Mouse (Mus musculus) spleen, adult 2 months (tissue): ENCODE measurements around the gene Adra2a. TPM values are rescaled to one million over a fixed set of nuclear protein-coding genes. Genes with fewer than 3 reads are reported as not detected.

Experiments used
- DNase-seq, 2 experiments: peaks; one replicate each; pipeline versions ENCODE4 v3.0.0 to v3.0.0-alpha.2; 2012 to 2021; ENCODE audit warnings: low spot score in 2 of 2, low read depth in 1 of 2
- H3K27ac ChIP-seq: fragments of 200-500 bp; 2 replicates; pipeline ENCODE4 v1.5.1; 2012; ENCODE audit warnings: low read length, inconsistent platforms; ENCODE audit not compliant: insufficient read depth
- H3K27me3 ChIP-seq: fragments of 200-500 bp; 2 replicates; pipeline ENCODE4 v1.6.1; 2012; ENCODE audit warnings: mild to moderate bottlenecking, moderate library complexity, low read length, inconsistent platforms; ENCODE audit not compliant: control insufficient read depth, insufficient read depth
- H3K36me3 ChIP-seq: fragments of 200-500 bp; 2 replicates; pipeline ENCODE4 v1.6.1; 2012; ENCODE audit warnings: mild to moderate bottlenecking, low read length, inconsistent platforms; ENCODE audit not compliant: control insufficient read depth, insufficient read depth
- H3K4me1 ChIP-seq: fragments of 200-500 bp; 2 replicates; pipeline ENCODE4 v1.6.1; 2011; ENCODE audit warnings: inconsistent platforms; ENCODE audit not compliant: control insufficient read depth, insufficient read depth, insufficient read length
- H3K4me3 ChIP-seq: fragments of 200-500 bp; 2 replicates; pipeline ENCODE4 v1.5.1; 2011; ENCODE audit warnings: mild to moderate bottlenecking, inconsistent platforms; ENCODE audit not compliant: insufficient read depth, insufficient read length; ENCODE audit errors: extremely low read depth
- CTCF ChIP-seq: fragments of 200-500 bp; IDR thresholded peaks from 2 replicates; pipeline ENCODE4 v1.5.1; 2011; ENCODE audit warnings: mild to moderate bottlenecking, inconsistent platforms; ENCODE audit not compliant: insufficient read depth, insufficient read length, insufficient replicate concordance; ENCODE audit errors: extremely low read depth
- POLR2A ChIP-seq: fragments of 200-500 bp; IDR thresholded peaks from 2 replicates; pipeline ENCODE4 v1.6.1; 2011; ENCODE audit warnings: low read depth, low read length, inconsistent platforms
- WGBS: fragments of 180-500 bp; shearing (Covaris S2); methylation state at CpG from one replicate; pipeline ENCODE4 v1.1.7; 2018; 5-methylcytosine and 5-hydroxymethylcytosine counted together
- polyA plus RNA-seq: library from polyadenylated mRNA; depleted of rRNA; stranded (reverse); fragments of >200 nt; gene quantifications from 2 replicates; pipeline ENCODE4 v1.2.3, GENCODE M21; 2012

Adra2a gene
- polyA plus RNA-seq, 1 experiment: 0.83 TPM

GRCm38 (mm10) chr19:54047386-54048050, 3.6 kb downstream of the Adra2a start:
- H3K27me3 ChIP-seq: peaks cover 28% of the 10 kb centered on the region
- no peak overlapping the region for H3K27ac ChIP-seq
- DNase-seq: no peak
- no peak overlapping the region for H3K4me3 ChIP-seq
- TF ChIP-seq CTCF: no peak
- no peak for TF ChIP-seq POLR2A
- WGBS: 2% methylated on average over 27 of the region's 27 CpGs
- H3K36me3 ChIP-seq: no peaks in the 10 kb centered on the region
- H3K4me1 ChIP-seq: peaks cover 19% of the 10 kb centered on the region

- no peak for DNase-seq
These were observed 4.4 kb downstream of the Adra2a start for GRCm38 (mm10) chr19:54048161-54048885.

GRCm38 (mm10) chr19:54051651-54052050, 7.7 kb downstream of the Adra2a start:
- TF ChIP-seq POLR2A: no peak
- TF ChIP-seq CTCF: no peak
- Histone ChIP-seq H3K4me1 (peaks cover 6% of the 10 kb centered on the region), H3K4me3 (no peak overlapping the region), H3K27me3 (peaks cover 8% of the 10 kb centered on the region), H3K27ac (no peak overlapping the region), H3K36me3 (no peaks in the 10 kb centered on the region)
- 71% methylated on average over 4 of the region's 4 CpGs for WGBS
- DNase-seq: no peak

More at GRCm38 (mm10) chr19:54048161-54048885, 4.4 kb downstream of the Adra2a start:
- Histone ChIP-seq H3K4me3 (no peak overlapping the region), H3K36me3 (no peaks in the 10 kb centered on the region), H3K4me1 (peaks cover 19% of the 10 kb centered on the region), H3K27me3 (peaks cover 28% of the 10 kb centered on the region), H3K27ac (no peak overlapping the region)
- TF ChIP-seq CTCF (no peak), POLR2A (no peak)
- WGBS: 22% methylated on average over 13 of the region's 13 CpGs

GRCm38 (mm10) chr19:54055845-54056244, 11.9 kb downstream of the Adra2a start:
- no peak overlapping the region for H3K4me3 ChIP-seq
- no peak for TF ChIP-seq POLR2A
- TF ChIP-seq CTCF: no peak
- WGBS: 85% methylated on average over 5 of the region's 5 CpGs
- no peaks in the 10 kb centered on the region for H3K27me3 ChIP-seq
- DNase-seq: no peak
- no peaks in the 10 kb centered on the region for H3K4me1 ChIP-seq
- H3K36me3 ChIP-seq: no peaks in the 10 kb centered on the region
- no peak overlapping the region for H3K27ac ChIP-seq

GRCm38 (mm10) chr19:54068447-54068846, 24.5 kb downstream of the Adra2a start:
- TF ChIP-seq CTCF (no peak), POLR2A (no peak)
- no peaks in the 10 kb centered on the region for H3K4me1 ChIP-seq
- 89% methylated on average over 7 of the region's 7 CpGs for WGBS
- H3K27ac ChIP-seq: no peak overlapping the region
- DNase-seq: no peak
- no peaks in the 10 kb centered on the region for H3K27me3 ChIP-seq
- no peaks in the 10 kb centered on the region for H3K36me3 ChIP-seq
- no peak overlapping the region for H3K4me3 ChIP-seq

- 66% methylated on average over 5 of the region's 5 CpGs for WGBS
- H3K27ac ChIP-seq: no peak overlapping the region
- H3K4me1 ChIP-seq: no peaks in the 10 kb centered on the region
- H3K4me3 ChIP-seq: no peak overlapping the region
- TF ChIP-seq POLR2A (no peak), CTCF (no peak)
- H3K27me3 ChIP-seq: no peaks in the 10 kb centered on the region
- H3K36me3 ChIP-seq: no peaks in the 10 kb centered on the region
- DNase-seq: no peak
These were observed 26.6 kb downstream of the Adra2a start for GRCm38 (mm10) chr19:54070521-54070920.

- WGBS: 76% methylated on average over 5 of the region's 5 CpGs
- DNase-seq: no peak
- Histone ChIP-seq H3K27me3 (no peaks in the 10 kb centered on the region), H3K4me3 (no peak overlapping the region), H3K27ac (no peak overlapping the region), H3K36me3 (no peaks in the 10 kb centered on the region), H3K4me1 (no peaks in the 10 kb centered on the region)
- TF ChIP-seq CTCF (no peak), POLR2A (no peak)
These were observed 28.4 kb downstream of the Adra2a start for GRCm38 (mm10) chr19:54072233-54072800.
